In genomic region chr9:40375518-40375917, GRCm38 (mm10) we compare ENCODE assay signal across 11 mouse cellular contexts.
DNase-seq lines count a peak whose midpoint lies in the region; ATAC-seq and TF ChIP-seq lines count a peak whose summit lies in the region.
"Had no signal": no experiment of that assay in that cellular context is flagged by ENCODE, and none has a peak within 500 bp of the region (broad histone marks: within the 10 kb centered on the region; RNA-seq: fewer than 3 reads in every experiment).

No protein-coding gene starts in this region.

- 75% methylated on average over 6 of the region's 6 CpGs for WGBS in kidney, postnatal 0 days
- 49% methylated on average over 6 of the region's 6 CpGs for WGBS in forebrain, embryonic 11.5 days
- 56% methylated on average over 6 of the region's 6 CpGs for WGBS in hindbrain, embryonic 13.5 days
- 46% methylated on average over 6 of the region's 6 CpGs for WGBS in midbrain, embryonic 16.5 days

- no peak for DNase-seq in kidney, postnatal 0 days (ENCODE audit: low spot score)
- no peak for DNase-seq in kidney, postnatal 4 days
- no peak for DNase-seq in forebrain, embryonic 11.5 days (ENCODE audit: low spot score)
- no peak for DNase-seq in gastrocnemius, adult 2 months
- no peak for DNase-seq in retina, postnatal 1 day
- DNase-seq in adipocyte (ENCODE audit: low spot score) = no peak
- DNase-seq: thymus, postnatal 36 days had no signal

- H3K36me3 ChIP-seq in kidney, postnatal 0 days (ENCODE audit: insufficient read depth, low read length) = no peaks in the 10 kb centered on the region
- H3K36me3 ChIP-seq in forebrain, embryonic 11.5 days (ENCODE audit: control insufficient read depth, insufficient read depth, low read length) = no peaks in the 10 kb centered on the region
- H3K36me3 ChIP-seq in hindbrain, embryonic 13.5 days = no peaks in the 10 kb centered on the region
- no peaks in the 10 kb centered on the region for H3K36me3 ChIP-seq in midbrain, embryonic 16.5 days (ENCODE audit: control insufficient read depth, insufficient read depth, low read length)
- H3K36me3 ChIP-seq: limb, embryonic 15.5 days had no signal

- H3K27me3 ChIP-seq in kidney, postnatal 0 days (ENCODE audit: insufficient read depth, low read length) = no peaks in the 10 kb centered on the region
- no peaks in the 10 kb centered on the region for H3K27me3 ChIP-seq in forebrain, embryonic 11.5 days (ENCODE audit: control insufficient read depth, insufficient read depth, low read length)
- H3K27me3 ChIP-seq in hindbrain, embryonic 13.5 days = no peaks in the 10 kb centered on the region
- H3K27me3 ChIP-seq in midbrain, embryonic 16.5 days (ENCODE audit: control insufficient read depth, insufficient read depth, low read depth, low read length) = no peaks in the 10 kb centered on the region
- H3K27me3 ChIP-seq: limb, embryonic 15.5 days had no signal

- no peak overlapping the region for H3K27ac ChIP-seq in kidney, postnatal 0 days
- H3K27ac ChIP-seq in forebrain, embryonic 11.5 days (ENCODE audit: low read depth, low read length) = no peak overlapping the region
- H3K27ac ChIP-seq in hindbrain, embryonic 13.5 days = no peak overlapping the region
- no peak overlapping the region for H3K27ac ChIP-seq in midbrain, embryonic 16.5 days (ENCODE audit: low read length)
- no peak overlapping the region for H3K27ac ChIP-seq in gastrocnemius, adult 2 months
- H3K27ac ChIP-seq: limb, embryonic 15.5 days; stomach, postnatal 0 days had no signal

- peak overlapping the region; percentile 43; the same call in 1 of the 2 replicates for H3K4me2 ChIP-seq in kidney, postnatal 0 days (ENCODE audit: low read length)
- H3K4me2 ChIP-seq in forebrain, embryonic 11.5 days (ENCODE audit: low read depth, low read length, severe bottlenecking) = no peak overlapping the region; the same call in 1 of the 2 replicates
- peak overlapping the region; percentile 58 for H3K4me2 ChIP-seq in hindbrain, embryonic 13.5 days
- H3K4me2 ChIP-seq in midbrain, embryonic 16.5 days (ENCODE audit: low read length) = peak overlapping the region; percentile 66

- no peak overlapping the region for H3K4me3 ChIP-seq in kidney, postnatal 0 days (replicated peaks; ENCODE audit: low read depth, low read length)
- no peak overlapping the region for H3K4me3 ChIP-seq in forebrain, embryonic 11.5 days (ENCODE audit: low read depth, low read length)
- peak overlapping the region; percentile 41 for H3K4me3 ChIP-seq in hindbrain, embryonic 13.5 days
- H3K4me3 ChIP-seq in midbrain, embryonic 16.5 days (ENCODE audit: low read depth, low read length) = peak overlapping the region; percentile 43
- no peak overlapping the region for H3K4me3 ChIP-seq in gastrocnemius, adult 2 months

- no peak overlapping the region for H3K9ac ChIP-seq in kidney, postnatal 0 days (ENCODE audit: low read depth, low read length)
- no peak overlapping the region for H3K9ac ChIP-seq in forebrain, embryonic 11.5 days (ENCODE audit: low read length)
- peak overlapping the region; percentile 74; the same call in 1 of the 2 replicates for H3K9ac ChIP-seq in hindbrain, embryonic 13.5 days
- peak overlapping the region; percentile 67; the same call in 1 of the 2 replicates for H3K9ac ChIP-seq in midbrain, embryonic 16.5 days (ENCODE audit: low read depth, low read length)
- H3K9ac ChIP-seq: limb, embryonic 15.5 days had no signal

- intact Hi-C loops in gastrocnemius, adult 2 months (cut with DNase I) = no loop called here

- no peaks in the 10 kb centered on the region for H3K4me1 ChIP-seq in kidney, postnatal 0 days (replicated peaks; ENCODE audit: insufficient read depth, low read length)
- peaks cover 9% of the 10 kb centered on the region; the same call in 1 of the 2 replicates for H3K4me1 ChIP-seq in forebrain, embryonic 11.5 days (replicated peaks; ENCODE audit: control insufficient read depth, insufficient read depth, low read length)
- H3K4me1 ChIP-seq in hindbrain, embryonic 13.5 days (replicated peaks) = peaks cover 39% of the 10 kb centered on the region
- H3K4me1 ChIP-seq in midbrain, embryonic 16.5 days (ENCODE audit: control insufficient read depth, insufficient read depth, low read length) = peaks cover 30% of the 10 kb centered on the region

- TF ChIP-seq CTCF in kidney, postnatal 0 days (IDR thresholded peaks at IDR 0.05; ENCODE audit: low read depth) = no peak
- no peak for TF ChIP-seq CTCF in gastrocnemius, adult 2 months (IDR thresholded peaks at IDR 0.05)

- H3K9me3 ChIP-seq in kidney, postnatal 0 days (replicated peaks; ENCODE audit: low read length) = no peaks in the 10 kb centered on the region
- no peaks in the 10 kb centered on the region for H3K9me3 ChIP-seq in forebrain, embryonic 11.5 days (ENCODE audit: control insufficient read depth, low read length)
- no peaks in the 10 kb centered on the region for H3K9me3 ChIP-seq in hindbrain, embryonic 13.5 days
- H3K9me3 ChIP-seq in midbrain, embryonic 16.5 days (replicated peaks; ENCODE audit: control insufficient read depth, low read length, poor library complexity, severe bottlenecking) = no peaks in the 10 kb centered on the region
- H3K9me3 ChIP-seq: limb, embryonic 15.5 days had no signal

- ATAC-seq in kidney, postnatal 0 days (replicated peaks; ENCODE audit: low FRiP score, low read depth) = no peak
- 0 out of 2 replicates have a peak, but pooled peaks have one; percentile 10 for ATAC-seq in forebrain, embryonic 11.5 days (replicated peaks; ENCODE audit: low FRiP score)
- ATAC-seq in hindbrain, embryonic 13.5 days (ENCODE audit: low FRiP score) = 0 out of 2 replicates have a peak, but pooled peaks have one; percentile 3
- peak; percentile 31; the same call in 1 of the 2 replicates for ATAC-seq in midbrain, embryonic 16.5 days

Comparison
In these comparisons a context has a peak if more than half of its experiments do, and no peak if none do; other contexts are left out.
1. H3K4me3 ChIP-seq: peak in hindbrain, embryonic 13.5 days (single experiment) and midbrain, embryonic 16.5 days (single experiment); none in kidney, postnatal 0 days (single experiment), forebrain, embryonic 11.5 days (single experiment) and gastrocnemius, adult 2 months (single experiment).
2. H3K9ac ChIP-seq: peak in hindbrain, embryonic 13.5 days (single experiment) and midbrain, embryonic 16.5 days (single experiment); none in kidney, postnatal 0 days (single experiment) and forebrain, embryonic 11.5 days (single experiment).